Mouse (Mus musculus): ENCODE measurements around the gene Tmprss11d.

DNA sequence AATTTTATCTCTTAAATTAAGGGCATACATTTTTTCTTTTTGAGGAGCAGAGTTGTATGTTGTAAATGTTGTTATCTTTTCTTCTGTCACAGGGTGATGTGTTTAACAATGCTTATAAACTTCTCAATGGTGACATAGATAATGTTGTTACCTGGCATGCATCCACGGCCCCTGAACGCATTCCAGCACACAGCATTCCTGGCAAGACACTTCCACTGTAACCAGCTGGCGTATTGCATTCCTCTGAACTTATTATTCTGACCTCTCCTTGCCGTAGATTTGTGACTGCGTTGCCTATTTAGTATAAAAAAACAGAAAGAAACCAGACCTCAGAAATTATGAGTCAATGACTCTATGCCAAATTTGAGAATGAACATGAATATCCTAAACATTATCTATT lies 67.1 kb downstream of the Tmprss11d start:
- TF ChIP-seq CTCF (IDR thresholded peaks at IDR 0.05; ENCODE audit: low read depth, low read length) (no peak), GATA1 (IDR thresholded peaks at IDR 0.05; ENCODE audit: borderline replicate concordance, low read length) (no peak), POLR2AphosphoS5 (IDR thresholded peaks at IDR 0.05; ENCODE audit: insufficient replicate concordance, low read depth, low read length) (no peak), TAL1 (conservative IDR thresholded peaks at IDR 0.05; ENCODE audit: low read depth, low read length) (no peak), GATA2 (IDR thresholded peaks at IDR 0.05; ENCODE audit: borderline replicate concordance, low read depth, low read length) (no peak)

All from G1E (cell line).